ENCODE assay signal across 17 mouse cellular contexts in genomic region chr1:51380240-51380639, GRCm38 (mm10).
A peak's percentile ranks its signal among the peaks of the same experiment; 100 is the strongest.
DNase-seq lines count a peak whose midpoint lies in the region.
"Had no signal": no experiment of that assay in that cellular context is flagged by ENCODE, and none has a peak within 500 bp of the region (broad histone marks: within the 10 kb centered on the region; RNA-seq: fewer than 3 reads in every experiment).

No protein-coding gene starts in this region.

- DNase-seq in kidney, postnatal 4 days = peak; percentile 33 to 52
- no peak for DNase-seq in kidney, adult 18-20 months
- peak; percentile 35 to 82 for DNase-seq in left cerebral cortex, postnatal 25 days (ENCODE audit: low spot score in 2 of 2)
- DNase-seq in left cerebral cortex, postnatal 4 days = no peak
- peak; percentile 78 for DNase-seq in layer of hippocampus, adult 9-11 months
- DNase-seq in right cerebral cortex, postnatal 25 days = peak; percentile 28
- DNase-seq in ovary, postnatal 36 days (ENCODE audit: low spot score) = no peak
- DNase-seq in embryo, embryonic 10 days (ENCODE audit: low spot score) = no peak
- DNase-seq: adrenal gland, postnatal 10 days; cerebellum, adult 8-10 months; cerebellum, postnatal 36 days; gastrocnemius, postnatal 36 days; heart, adult 2 months; heart, postnatal 14 days; lung, embryonic 14.5 days; spleen, adult 18-20 months; thymus, postnatal 14 days had no signal

- intact Hi-C loops in left cerebral cortex, postnatal 25 days (cut with DNase I) = no loop called here
- intact Hi-C loops in left cerebral cortex, postnatal 4 days (cut with DNase I) = no loop called here

Comparison
In these comparisons a context has a peak if more than half of its experiments do, and no peak if none do; other contexts are left out.
1. DNase-seq: peak in kidney, postnatal 4 days (2 of 2), left cerebral cortex, postnatal 25 days (2 of 2), layer of hippocampus, adult 9-11 months (single experiment) and right cerebral cortex, postnatal 25 days (single experiment); none in kidney, adult 18-20 months (single experiment), left cerebral cortex, postnatal 4 days (single experiment), ovary, postnatal 36 days (single experiment) and embryo, embryonic 10 days (single experiment).